Mouse (Mus musculus) testis, adult 2 months (tissue): ENCODE results near the gene Ocln.

Experiments used
- CTCF ChIP-seq: fragments of 200-500 bp; IDR thresholded peaks from 2 replicates; pipeline ENCODE4 v1.5.1; 2012; ENCODE audit warnings: low read depth, mild to moderate bottlenecking, inconsistent platforms, low read length, moderate library complexity; ENCODE audit not compliant: control insufficient read depth, insufficient read depth, insufficient replicate concordance
- POLR2A ChIP-seq: fragments of 200-500 bp; IDR thresholded peaks from 2 replicates; pipeline ENCODE4 v1.6.1; 2012; ENCODE audit warnings: low read depth, mild to moderate bottlenecking, inconsistent platforms, low read length, moderate library complexity; ENCODE audit not compliant: control insufficient read depth

- TF ChIP-seq POLR2A (no peak), CTCF (no peak)
These were observed 62.1 kb downstream of the Ocln start for GRCm38 (mm10) chr13:100490424-100490823.
